Mouse (Mus musculus) CH12.LX (cell line): ENCODE measurements at regions not wholly inside any gene's neighbourhood (a gene's known extent, or its start where the extent isn't known, plus 50 kb on each side); places are given as distances from the start of the nearest gene placed in this dataset.

Experiments used
- DNase-seq: peaks from one replicate; pipeline ENCODE4 v3.0.0-alpha.2; 2013; ENCODE audit errors: extremely low read depth
- H3K27ac ChIP-seq: 2 replicates; pipeline ENCODE4 v1.5.1; 2012; ENCODE audit warnings: low read depth, mild to moderate bottlenecking, control low read depth, moderate library complexity; ENCODE audit not compliant: insufficient read depth
- H3K27me3 ChIP-seq: replicated peaks from 2 replicates; pipeline ENCODE3; 2012; ENCODE audit warnings: inconsistent platforms
- H3K36me3 ChIP-seq, 2 experiments: replicated peaks in 1 of 2; 2 replicates each; pipeline versions ENCODE3 to v1.6.1; 2012; ENCODE audit warnings: inconsistent platforms in 1 of 2, low read length in 1 of 2, mild to moderate bottlenecking in 1 of 2, mixed read lengths in 1 of 2, moderate library complexity in 1 of 2; ENCODE audit not compliant: control insufficient read depth in 1 of 2, insufficient read depth in 1 of 2
- H3K4me1 ChIP-seq, 2 experiments: 2 replicates each; pipeline ENCODE4 v1.6.1; 2012; ENCODE audit warnings: inconsistent platforms in 1 of 2, moderate library complexity in 1 of 2; ENCODE audit not compliant: insufficient read depth in 2 of 2, control insufficient read depth in 1 of 2
- H3K4me2 ChIP-seq: 2 replicates; pipeline ENCODE4 v1.6.1; 2012; ENCODE audit warnings: low read depth, mild to moderate bottlenecking, control low read depth; ENCODE audit not compliant: poor library complexity, insufficient read depth, severe bottlenecking
- H3K4me3 ChIP-seq, 3 experiments: fragments of 150-350 bp in 1 of 3; sonication (generic) in 1 of 3; replicated peaks in 1 of 3; 2 replicates each; pipeline versions ENCODE3 to v1.5.1; 2011 to 2012; ENCODE audit warnings: low read depth in 2 of 3, low read length in 2 of 3, mild to moderate bottlenecking in 2 of 3, moderate library complexity in 2 of 3, control low read depth in 1 of 3, improper control_type of control experiment in 1 of 3, inconsistent platforms in 1 of 3, mixed read lengths in 1 of 3; ENCODE audit not compliant: poor library complexity in 1 of 3
- H3K79me2 ChIP-seq: replicated peaks from 2 replicates; pipeline ENCODE4 v1.6.1; 2012; ENCODE audit warnings: mild to moderate bottlenecking, moderate library complexity; ENCODE audit not compliant: control insufficient read depth, poor library complexity, insufficient read depth, severe bottlenecking; ENCODE audit errors: extremely low read depth
- H3K9ac ChIP-seq: 2 replicates; pipeline ENCODE4 v1.6.1; 2012; ENCODE audit warnings: low read depth, mild to moderate bottlenecking, control low read depth, moderate library complexity; ENCODE audit not compliant: insufficient read depth
- H3K9me3 ChIP-seq: replicated peaks from 2 replicates; pipeline ENCODE3; 2012; ENCODE audit warnings: low read length, inconsistent platforms, mixed read lengths
- BHLHE40 ChIP-seq: IDR thresholded peaks from 2 replicates; pipeline ENCODE4 v1.6.1; 2011; ENCODE audit warnings: mild to moderate bottlenecking, low read depth, low read length, improper control_type of control experiment
- CHD1 ChIP-seq: IDR thresholded peaks from 2 replicates; pipeline ENCODE4 v1.6.1; 2012; ENCODE audit warnings: low read depth, low read length, improper control_type of control experiment, inconsistent platforms
- CHD2 ChIP-seq: IDR thresholded peaks from 2 replicates; pipeline ENCODE4 v1.6.1; 2011; ENCODE audit warnings: low read length, improper control_type of control experiment
- E2F4 ChIP-seq: IDR thresholded peaks from 2 replicates; pipeline ENCODE4 v1.6.1; 2011; ENCODE audit warnings: low read depth, low read length, improper control_type of control experiment; ENCODE audit not compliant: insufficient replicate concordance
- ELF1 ChIP-seq: IDR thresholded peaks from 2 replicates; pipeline ENCODE4 v1.6.1; 2014; ENCODE audit warnings: low read depth, mild to moderate bottlenecking, inconsistent platforms, low read length, improper control_type of control experiment
- EP300 ChIP-seq: IDR thresholded peaks from 2 replicates; pipeline ENCODE4 v1.6.1; 2011; ENCODE audit warnings: low read length, improper control_type of control experiment
- ETS1 ChIP-seq: conservative IDR thresholded peaks from 2 replicates; pipeline ENCODE4 v1.6.1; 2012; ENCODE audit warnings: low read depth, mild to moderate bottlenecking, inconsistent platforms, low read length, improper control_type of control experiment, moderate library complexity
- GABPA ChIP-seq: IDR thresholded peaks from 2 replicates; pipeline ENCODE4 v1.6.1; 2012; ENCODE audit warnings: low read depth, low read length, improper control_type of control experiment, inconsistent platforms; ENCODE audit not compliant: insufficient replicate concordance
- HCFC1 ChIP-seq: IDR thresholded peaks from 2 replicates; pipeline ENCODE4 v1.6.1; 2012; ENCODE audit warnings: low read depth, mild to moderate bottlenecking, inconsistent platforms, low read length, improper control_type of control experiment
- JUN ChIP-seq: IDR thresholded peaks from 2 replicates; pipeline ENCODE4 v1.6.1; 2011; ENCODE audit warnings: low read depth, mild to moderate bottlenecking, low read length, improper control_type of control experiment, moderate library complexity; ENCODE audit not compliant: insufficient read depth
- JUND ChIP-seq: conservative IDR thresholded peaks from 2 replicates; pipeline ENCODE4 v1.6.1; 2011; ENCODE audit warnings: low read depth, low read length, improper control_type of control experiment
- KAT2A ChIP-seq: IDR thresholded peaks from 2 replicates; pipeline ENCODE4 v1.6.1; 2012; ENCODE audit warnings: low read length, improper control_type of control experiment, inconsistent platforms; ENCODE audit not compliant: insufficient replicate concordance
- MAFK ChIP-seq: IDR thresholded peaks from 2 replicates; pipeline ENCODE4 v1.6.1; 2011; ENCODE audit warnings: low read length, improper control_type of control experiment; ENCODE audit not compliant: insufficient replicate concordance
- MAZ ChIP-seq: IDR thresholded peaks from 2 replicates; pipeline ENCODE4 v1.6.1; 2012; ENCODE audit warnings: low read depth, mild to moderate bottlenecking, inconsistent platforms, low read length, improper control_type of control experiment, moderate library complexity
- MEF2A ChIP-seq: IDR thresholded peaks from 2 replicates; pipeline ENCODE4 v1.6.1; 2014; ENCODE audit warnings: low read depth, mild to moderate bottlenecking, inconsistent platforms, low read length, improper control_type of control experiment, borderline replicate concordance
- MYC ChIP-seq: IDR thresholded peaks from 2 replicates; pipeline ENCODE4 v1.6.1; 2011; ENCODE audit warnings: low read depth, mild to moderate bottlenecking, improper control_type of control experiment, low read length
- NRF1 ChIP-seq: IDR thresholded peaks from 2 replicates; pipeline ENCODE4 v1.6.1; 2014; ENCODE audit warnings: low read depth, mild to moderate bottlenecking, inconsistent platforms, low read length, improper control_type of control experiment, moderate library complexity
- PAX5 ChIP-seq: IDR thresholded peaks from 2 replicates; pipeline ENCODE4 v1.6.1; 2012; ENCODE audit warnings: low read length, inconsistent platforms, mixed read lengths
- POLR2A ChIP-seq: IDR thresholded peaks from 2 replicates; pipeline ENCODE4 v1.6.1; 2011; ENCODE audit warnings: low read depth, mild to moderate bottlenecking, improper control_type of control experiment, low read length
- RAD21 ChIP-seq: IDR thresholded peaks from 2 replicates; pipeline ENCODE4 v1.6.1; 2011; ENCODE audit warnings: low read depth, mild to moderate bottlenecking, low read length, improper control_type of control experiment, moderate library complexity
- RCOR1 ChIP-seq: conservative IDR thresholded peaks from 2 replicates; pipeline ENCODE4 v1.6.1; 2012; ENCODE audit warnings: low read depth, mild to moderate bottlenecking, inconsistent platforms, low read length, improper control_type of control experiment
- SMC3 ChIP-seq: IDR thresholded peaks from 2 replicates; pipeline ENCODE4 v1.6.1; 2011; ENCODE audit warnings: low read depth, low read length, improper control_type of control experiment
- TBP ChIP-seq: conservative IDR thresholded peaks from 2 replicates; pipeline ENCODE4 v1.6.1; 2011; ENCODE audit warnings: low read depth, low read length, improper control_type of control experiment
- USF2 ChIP-seq: conservative IDR thresholded peaks from 2 replicates; pipeline ENCODE4 v1.6.1; 2011; ENCODE audit warnings: low read depth, low read length, improper control_type of control experiment
- ZKSCAN1 ChIP-seq: IDR thresholded peaks from 2 replicates; pipeline ENCODE4 v1.6.1; 2012; ENCODE audit warnings: low read depth, inconsistent platforms, low read length, improper control_type of control experiment, borderline replicate concordance
- dilution Hi-C: fragments of 300-500 bp; cut with MboI; formaldehyde crosslinking; loops from 2 replicates; pipeline ENCODE4 v1.14.3; 2020; ENCODE audit warnings: low sequenced_read_pairs; ENCODE audit not compliant: extremely low pct_unique_long_range_greater_than_20kb, extremely low pct_ligation_motif_present
- in situ Hi-C: fragments of 300-500 bp; cut with MboI; formaldehyde crosslinking; loops from 3 replicates; pipeline ENCODE4 v1.14.3; 2019; ENCODE audit warnings: low sequenced_read_pairs, low pct_ligation_motif_present, low pct_unique_long_range_greater_than_20kb, mixed read lengths

DNA sequence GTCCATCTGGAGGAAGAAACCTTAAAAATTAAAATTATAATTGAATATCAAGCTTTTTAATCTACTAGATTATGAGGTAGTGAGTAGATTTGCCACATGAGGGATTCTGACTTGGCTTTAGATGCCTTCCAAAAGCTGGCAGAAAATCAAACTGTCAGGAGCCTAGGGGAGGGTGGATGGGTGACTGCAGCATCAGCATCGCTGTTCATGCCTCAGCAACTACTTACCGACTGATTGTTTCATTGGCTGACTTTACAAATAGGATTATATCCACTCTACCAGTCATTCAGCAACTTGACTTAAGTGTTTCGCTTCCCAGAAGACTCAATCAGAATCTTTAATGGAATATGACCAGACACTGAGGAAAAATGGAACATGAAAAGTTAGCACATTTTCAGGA lies 279.6 kb upstream of the Ell2 start:
- H3K27ac ChIP-seq, result no peak overlapping the region
- no peaks in the 10 kb centered on the region for H3K4me1 ChIP-seq
- no peaks in the 10 kb centered on the region for H3K36me3 ChIP-seq
- no peak overlapping the region for H3K9ac ChIP-seq
- dilution Hi-C loops, result no loop called here
- no peaks in the 10 kb centered on the region for H3K9me3 ChIP-seq
- H3K27me3 ChIP-seq, result no peaks in the 10 kb centered on the region
- no peaks in the 10 kb centered on the region for H3K79me2 ChIP-seq
- H3K4me3 ChIP-seq, result no peak overlapping the region
- H3K4me2 ChIP-seq, result no peak overlapping the region
- in situ Hi-C loops, result no loop called here
- no peak for DNase-seq
- no peak for TF ChIP-seq MAZ
- no peak for TF ChIP-seq GABPA
- no peak for TF ChIP-seq KAT2A
- TF ChIP-seq RCOR1, result no peak
- TF ChIP-seq PAX5, result no peak
- no peak for TF ChIP-seq ZKSCAN1
- TF ChIP-seq ETS1, result no peak
- no peak for TF ChIP-seq ELF1
- TF ChIP-seq CHD1, result no peak
- no peak for TF ChIP-seq SMC3
- no peak for TF ChIP-seq MEF2A
- no peak for TF ChIP-seq JUND
- no peak for TF ChIP-seq HCFC1
- no peak for TF ChIP-seq BHLHE40
- TF ChIP-seq RAD21, result no peak
- no peak for TF ChIP-seq JUN
- TF ChIP-seq USF2, result no peak
- no peak for TF ChIP-seq EP300
- TF ChIP-seq POLR2A, result no peak
- no peak for TF ChIP-seq MYC

DNA sequence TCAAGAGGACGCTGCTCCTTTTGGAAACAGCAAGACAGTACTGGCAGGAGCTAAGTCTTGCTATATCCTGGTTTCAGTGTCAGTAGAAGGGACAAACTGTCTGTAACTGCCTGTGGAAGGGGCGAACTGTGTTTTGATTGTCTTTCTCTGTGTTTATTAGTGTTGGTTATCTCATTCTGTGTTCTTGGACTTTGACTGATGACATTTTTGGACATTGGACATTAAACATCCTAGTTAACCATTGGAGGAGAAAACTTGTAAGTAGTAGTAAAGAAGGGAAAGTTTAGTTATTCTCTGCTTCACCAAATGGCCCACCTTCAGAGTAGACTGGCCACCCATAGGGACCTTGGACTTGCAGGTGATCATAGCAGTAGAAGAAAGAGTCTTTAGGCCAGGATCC lies 267.4 kb upstream of the Ell2 start:
- no peak overlapping the region for H3K4me3 ChIP-seq
- dilution Hi-C loops (no loop called here), in situ Hi-C loops (no loop called here)
- DNase-seq, result no peak
- TF ChIP-seq JUN, result no peak
- no peak for TF ChIP-seq E2F4
- TF ChIP-seq CHD2, result no peak
- TF ChIP-seq MEF2A, result no peak
- TF ChIP-seq NRF1, result no peak
- no peak for TF ChIP-seq MAFK
- no peak for TF ChIP-seq TBP
- no peak for TF ChIP-seq ELF1
- TF ChIP-seq BHLHE40, result no peak
- H3K27ac ChIP-seq, result no peak overlapping the region
- no peaks in the 10 kb centered on the region for H3K4me1 ChIP-seq
- no peaks in the 10 kb centered on the region for H3K79me2 ChIP-seq
- no peak overlapping the region for H3K9ac ChIP-seq
- no peak overlapping the region for H3K4me2 ChIP-seq
- H3K27me3 ChIP-seq, result no peaks in the 10 kb centered on the region
- H3K9me3 ChIP-seq, result no peaks in the 10 kb centered on the region
- H3K36me3 ChIP-seq, result no peaks in the 10 kb centered on the region
